Mouse (Mus musculus): Measurements from ENCODE around the gene Polg. TPM values are rescaled to one million over a fixed set of nuclear protein-coding genes. Genes with fewer than 3 reads are reported as not detected.
A peak's percentile ranks its signal among the peaks of the same experiment; 100 is the strongest.

Gene Polg
- total RNA-seq, 2 experiments from 2014 or later: 35.2 to 38.4 TPM

DNA sequence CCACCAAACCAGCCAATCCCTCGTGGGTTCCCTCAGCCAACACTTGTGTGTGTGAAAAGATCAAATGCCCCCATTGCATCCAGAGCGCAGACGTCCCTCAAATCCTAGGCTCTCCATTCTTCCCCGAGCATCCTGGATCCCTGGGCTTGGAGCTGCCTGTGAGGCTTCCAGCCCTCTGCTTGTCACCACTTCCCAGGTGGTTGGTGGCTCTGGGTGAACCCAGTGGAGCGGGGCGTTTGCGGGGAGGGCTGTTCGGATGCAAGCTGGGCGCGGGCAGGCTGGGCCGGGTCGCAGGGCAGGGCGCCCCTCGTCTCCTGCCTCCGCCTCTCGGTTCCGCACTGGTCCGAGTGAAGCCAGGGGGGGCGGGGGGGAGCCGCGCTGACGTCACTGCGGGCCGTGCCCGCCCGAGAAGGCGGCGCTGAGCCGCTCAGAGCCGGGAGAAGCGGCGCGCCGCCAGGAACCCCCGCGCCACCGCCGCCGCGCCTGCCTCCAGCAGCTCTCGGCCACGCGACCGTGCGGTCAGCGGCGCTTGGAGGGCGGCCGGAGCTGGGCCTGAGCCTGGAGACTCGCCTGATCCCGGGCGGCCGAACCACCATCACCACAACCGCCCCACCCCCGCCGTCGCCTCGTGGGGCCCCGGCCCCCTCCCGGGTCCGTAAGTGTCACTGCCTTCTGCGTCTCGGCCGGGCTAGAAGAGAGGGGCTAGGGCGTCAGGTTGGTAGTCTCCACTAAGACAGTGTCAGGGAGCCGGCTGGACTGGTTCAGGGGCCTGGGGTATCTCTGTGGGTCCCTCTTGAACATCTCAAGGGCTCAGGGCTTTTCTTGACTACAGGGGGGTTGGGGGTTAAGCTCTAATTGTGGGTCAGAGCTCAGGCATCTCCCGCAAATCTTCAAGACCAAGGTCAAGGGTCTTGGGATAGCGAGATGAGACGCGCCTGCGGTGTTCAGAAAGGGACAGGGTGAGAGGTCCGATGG is 33.7 kb upstream of the Polg start:
- DNase-seq: no peak
- H3K27ac ChIP-seq: no peak overlapping the region
- intact Hi-C loops (cut with DNase I): loop anchor here (10.0 kb wide), 1 partner anchor 225 kb away; no protein-coding TSS in a partner anchor
- H3K4me3 ChIP-seq: peak overlapping the region; percentile 52
- TF ChIP-seq CTCF (IDR thresholded peaks at IDR 0.05): no peak

DNA sequence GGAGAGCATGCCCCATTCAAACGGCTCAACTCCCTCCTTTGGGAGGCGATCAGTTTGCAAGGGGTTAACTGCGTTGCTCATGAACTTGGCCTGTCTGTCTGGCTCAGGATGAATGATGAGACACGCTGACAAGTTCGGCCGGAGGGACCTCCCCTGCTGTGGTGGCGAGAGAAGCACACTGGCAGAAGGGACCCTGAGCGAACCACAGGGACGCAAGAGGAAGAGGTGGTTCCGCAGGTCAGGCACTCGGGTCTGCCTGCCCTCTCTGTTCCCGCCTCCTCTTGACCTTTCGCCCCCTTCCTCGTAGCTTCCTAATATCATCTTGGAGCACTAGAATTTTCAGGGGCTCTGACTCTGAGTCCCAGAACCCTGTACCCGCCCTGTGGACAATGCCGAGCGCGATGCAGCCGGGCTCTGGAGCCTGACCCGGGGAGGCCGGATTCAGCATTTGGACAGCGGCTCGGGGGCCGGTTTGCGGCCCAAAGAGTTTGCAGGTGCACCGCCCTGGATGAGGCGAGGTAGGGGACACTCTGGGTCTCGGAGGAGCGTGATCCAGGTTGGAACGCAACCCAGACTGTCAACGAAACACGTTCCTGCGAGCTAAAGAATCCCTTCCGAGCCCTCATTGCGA is 32.9 kb upstream of the Polg start:
- no peak for TF ChIP-seq CTCF (IDR thresholded peaks at IDR 0.05)

DNA sequence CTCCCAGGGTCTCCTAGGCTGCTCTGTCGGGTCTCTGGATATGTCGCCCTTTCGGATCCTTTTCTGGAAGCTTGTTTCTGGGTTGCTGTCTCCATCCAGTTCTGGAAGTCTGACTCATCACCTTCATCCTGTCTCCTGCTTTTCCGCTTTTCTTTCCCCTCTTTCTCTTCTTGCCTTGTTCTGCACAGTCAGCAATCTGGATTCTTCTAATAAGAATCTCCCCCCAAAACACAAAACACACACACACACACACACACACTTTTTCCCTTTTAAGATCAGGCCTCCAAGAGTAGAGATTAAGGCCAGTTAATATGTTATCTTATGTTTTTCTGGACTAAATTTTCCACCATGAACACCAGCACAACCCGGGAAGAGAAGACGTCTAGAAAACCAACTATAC is 32.2 kb upstream of the Polg start:
- Histone ChIP-seq H3K4me3 (no peak overlapping the region), H3K27ac (no peak overlapping the region)
- intact Hi-C loops (cut with DNase I): loop anchor here (10.0 kb wide), 1 partner anchor 226 kb away; no protein-coding TSS in a partner anchor
- no peak for TF ChIP-seq CTCF (IDR thresholded peaks at IDR 0.05)
- DNase-seq: no peak

More for the DNA sequence above, 32.9 kb upstream of the Polg start:
- intact Hi-C loops (cut with DNase I): loop anchor here (10.0 kb wide), 1 partner anchor 226 kb away; no protein-coding TSS in a partner anchor
- Histone ChIP-seq H3K27ac (no peak overlapping the region), H3K4me3 (no peak overlapping the region)
- peak; percentile 53 for DNase-seq

DNA sequence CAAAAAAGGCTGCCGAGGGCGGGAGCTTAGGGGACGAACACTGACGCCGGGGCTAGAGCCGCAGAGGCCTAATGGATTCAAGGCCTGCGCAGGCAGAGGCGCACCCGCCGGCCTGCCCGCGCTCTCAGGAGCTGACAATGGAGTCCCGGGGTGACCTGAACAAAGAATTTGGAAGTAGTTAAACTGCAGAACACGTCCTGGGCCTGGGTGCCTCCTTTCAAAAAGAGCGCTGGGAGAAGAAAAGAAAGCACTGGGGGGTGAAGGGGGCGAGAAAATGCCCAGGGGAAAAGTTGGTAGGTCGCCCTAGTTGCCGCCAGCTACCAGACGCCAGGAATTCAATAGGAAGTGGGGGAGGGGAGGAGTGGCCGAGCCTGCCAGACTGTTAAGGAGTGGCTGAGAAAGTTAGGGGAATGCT is 31.5 kb upstream of the Polg start:
- no peak for DNase-seq
- intact Hi-C loops (cut with DNase I): loop anchor here (10.0 kb wide), 1 partner anchor 227 kb away; no protein-coding TSS in a partner anchor
- no peak overlapping the region for H3K4me3 ChIP-seq
- no peak for TF ChIP-seq CTCF (IDR thresholded peaks at IDR 0.05)
- no peak overlapping the region for H3K27ac ChIP-seq

DNA sequence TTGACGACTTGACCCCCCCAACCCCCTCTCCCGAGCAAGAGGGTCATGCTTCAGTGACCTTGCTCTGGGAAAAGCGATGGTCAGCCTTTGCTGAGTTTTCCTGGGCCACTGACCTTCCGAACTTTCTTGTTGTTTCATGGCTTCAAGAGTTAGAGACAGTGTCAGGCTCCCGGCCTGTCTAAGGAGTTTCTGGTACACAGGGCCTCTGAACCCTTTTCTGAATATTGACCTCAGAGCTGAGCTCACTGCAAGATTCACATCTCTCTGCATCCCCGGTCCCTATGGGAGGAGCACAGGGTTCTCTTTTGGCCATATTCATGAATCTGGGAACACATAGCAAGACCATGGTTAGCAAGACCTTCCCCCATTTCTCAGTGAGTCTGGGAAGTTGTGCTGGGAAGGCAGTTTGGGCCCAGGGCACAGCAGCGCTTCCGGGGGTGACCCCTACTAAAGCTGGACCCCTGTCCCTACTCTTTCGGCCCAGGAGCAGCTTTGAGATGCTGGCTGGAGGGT is 30.7 kb upstream of the Polg start:
- no peak for DNase-seq
- no peak for TF ChIP-seq CTCF (IDR thresholded peaks at IDR 0.05)
- Histone ChIP-seq H3K4me3 (no peak overlapping the region), H3K27ac (no peak overlapping the region)
- intact Hi-C loops (cut with DNase I): loop anchor here (1.0 to 10.0 kb wide), 2 partner anchors 98 to 228 kb away; no protein-coding TSS in a partner anchor

DNA sequence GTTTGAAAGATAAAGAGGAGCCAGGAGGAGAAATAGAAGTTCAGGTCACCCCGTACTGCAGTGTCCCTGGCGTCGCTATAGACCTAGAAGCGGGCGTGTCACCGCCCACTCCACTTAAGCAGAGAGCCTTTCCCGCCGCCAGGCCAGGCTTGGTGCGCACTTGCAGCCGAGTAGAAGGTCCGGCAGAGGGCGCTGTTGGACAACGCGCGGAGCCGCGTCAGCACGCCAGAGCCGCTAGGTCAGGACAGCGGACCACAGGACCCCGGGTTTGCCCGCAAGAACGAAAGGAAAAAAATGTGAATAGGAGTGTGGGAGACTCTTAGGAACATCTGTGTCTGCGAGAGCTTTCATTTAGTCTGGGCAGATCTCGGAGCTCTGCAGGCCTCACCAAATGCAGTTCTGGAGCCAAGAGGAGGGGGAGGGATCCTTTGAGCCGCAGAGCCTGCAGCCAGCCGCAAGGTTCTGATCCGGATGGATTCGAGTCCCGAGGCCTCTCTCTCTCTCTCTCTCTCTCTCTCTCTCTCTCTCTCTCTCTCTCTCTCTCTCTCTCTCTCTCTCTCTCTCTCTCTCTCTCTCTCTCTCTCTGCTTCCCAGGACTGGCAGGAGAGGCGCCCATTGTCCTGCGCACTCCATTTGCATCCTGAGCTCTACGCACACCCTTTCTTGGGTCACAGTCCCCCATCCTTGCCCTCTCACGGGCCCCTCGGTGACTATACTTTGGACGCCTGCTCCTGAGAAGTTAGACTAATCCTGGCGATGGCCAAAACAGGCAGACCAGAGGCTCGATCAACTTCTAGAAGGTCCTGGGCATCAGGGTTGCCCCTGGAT is 30.0 kb upstream of the Polg start:
- Histone ChIP-seq H3K27ac (no peak overlapping the region), H3K4me3 (peak overlapping the region; percentile 73)
- intact Hi-C loops (cut with DNase I): loop anchor here (1.0 to 10.0 kb wide), 2 partner anchors 99 to 229 kb away; no protein-coding TSS in a partner anchor
- peak; percentile 86 for DNase-seq
- peak; percentile 100 for TF ChIP-seq CTCF (IDR thresholded peaks at IDR 0.05)

DNA sequence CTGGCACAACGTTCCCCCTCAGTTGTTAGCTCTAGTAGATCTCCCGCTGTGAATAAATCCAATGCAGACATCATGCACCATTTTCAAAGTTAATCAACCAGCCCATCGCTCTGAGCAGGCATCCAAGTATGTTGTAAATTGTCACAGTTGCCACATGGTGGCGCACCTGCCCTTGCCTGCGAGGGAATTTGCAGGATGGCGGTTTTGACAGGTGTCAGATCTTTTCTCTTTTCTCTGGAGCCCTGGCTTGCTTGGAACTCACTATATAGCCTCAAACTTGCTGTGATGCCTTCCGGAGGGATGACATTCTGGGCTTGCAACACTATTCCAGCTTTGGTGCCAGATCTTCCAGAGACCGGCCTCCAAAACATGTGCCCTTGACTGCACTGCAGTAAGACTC is 27.8 kb upstream of the Polg start:
- intact Hi-C loops (cut with DNase I): loop anchor here (10.0 kb wide), 1 partner anchor 231 kb away; no protein-coding TSS in a partner anchor
- DNase-seq: peak; percentile 45
- H3K27ac ChIP-seq: no peak overlapping the region
- peak; percentile 75 for TF ChIP-seq CTCF (IDR thresholded peaks at IDR 0.05)
- no peak overlapping the region for H3K4me3 ChIP-seq

DNA sequence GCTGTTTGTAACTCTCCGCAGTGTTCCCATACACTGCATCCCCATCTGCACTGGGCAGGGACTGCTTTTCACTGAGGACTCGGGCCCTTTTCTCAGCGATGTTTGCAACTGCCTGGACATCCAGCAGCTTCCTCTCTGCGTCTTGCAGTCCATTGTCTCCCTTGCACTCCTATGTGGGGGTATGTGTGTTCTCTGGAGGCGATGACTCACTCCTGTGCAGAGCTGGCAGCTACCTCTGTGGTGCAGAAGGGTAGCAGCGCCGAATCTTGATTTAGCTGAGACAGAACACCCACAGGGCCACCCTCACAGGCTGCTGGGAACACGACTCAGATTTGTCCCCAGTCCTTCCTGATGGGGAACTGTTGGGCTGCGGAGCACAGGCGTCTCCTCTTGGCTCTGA is 20.4 kb upstream of the Polg start:
- no peak for TF ChIP-seq CTCF (IDR thresholded peaks at IDR 0.05)
- H3K4me3 ChIP-seq: no peak overlapping the region
- DNase-seq: no peak
- intact Hi-C loops (cut with DNase I): no loop called here
- H3K27ac ChIP-seq: no peak overlapping the region

DNA sequence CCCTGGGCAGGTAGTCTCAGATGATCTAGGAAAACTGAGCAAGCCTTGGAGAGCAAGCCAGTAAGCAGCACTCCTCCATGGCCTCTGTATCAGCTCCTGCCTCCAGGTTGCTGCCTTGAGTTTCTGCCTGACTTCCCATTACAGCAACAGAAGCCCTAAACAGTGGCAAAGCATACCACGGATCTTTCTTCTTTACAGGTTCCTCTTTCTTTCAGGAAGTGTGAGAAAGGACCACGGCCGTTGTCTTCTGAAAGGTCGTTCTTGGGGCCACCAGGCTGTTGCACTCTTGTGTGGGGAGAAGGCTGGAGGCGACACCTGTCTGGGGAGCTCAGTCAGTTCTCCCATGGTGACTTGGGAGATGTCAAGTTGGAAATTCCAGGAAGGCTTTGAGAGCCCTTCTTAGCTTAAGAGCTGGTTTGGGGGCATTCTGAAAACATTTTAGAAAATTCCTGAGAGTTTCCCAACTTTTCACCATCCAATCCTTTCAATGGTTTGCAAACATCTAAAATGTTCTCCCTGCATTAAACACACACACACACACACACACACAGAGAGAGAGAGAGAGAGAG is 8.8 kb upstream of the Polg start:
- no peak for TF ChIP-seq CTCF (IDR thresholded peaks at IDR 0.05)
- no peak for DNase-seq
- no peak overlapping the region for H3K27ac ChIP-seq
- H3K4me3 ChIP-seq: no peak overlapping the region
- intact Hi-C loops (cut with DNase I): no loop called here

DNA sequence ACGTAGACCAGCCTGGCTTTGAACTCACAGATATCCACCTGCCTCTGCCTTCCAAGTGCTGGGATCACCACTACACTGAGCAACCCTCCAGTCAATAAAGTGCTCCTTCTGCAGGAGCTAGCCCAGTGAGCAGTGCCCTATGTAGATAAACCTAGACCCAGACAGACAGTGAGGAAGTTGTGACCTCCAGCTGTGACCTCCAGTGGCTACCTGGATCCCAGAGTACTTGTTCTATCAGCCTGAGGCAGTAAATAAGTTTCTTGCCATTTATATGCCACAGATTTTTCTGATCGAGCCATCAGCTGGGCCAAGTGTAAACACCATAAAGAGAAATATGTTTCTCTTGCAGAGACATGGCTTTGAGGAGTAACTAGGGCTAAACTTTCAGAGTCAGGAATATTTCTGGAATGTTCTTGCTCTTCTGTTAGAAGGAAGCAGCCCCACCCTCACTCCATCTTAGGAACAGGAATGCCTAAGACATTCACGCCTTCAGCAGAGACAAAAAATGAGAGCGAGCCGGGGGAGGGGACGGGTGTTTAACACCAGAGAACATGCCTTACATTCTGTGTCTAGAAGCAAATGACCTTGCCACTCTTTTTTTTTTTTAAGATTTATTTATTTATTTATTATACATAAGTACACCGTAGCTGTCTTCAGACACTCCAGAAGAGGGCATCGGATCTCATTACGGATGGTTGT is 7.5 kb upstream of the Polg start:
- Histone ChIP-seq H3K27ac (no peak overlapping the region), H3K4me3 (no peak overlapping the region)
- intact Hi-C loops (cut with DNase I): no loop called here
- no peak for DNase-seq
- TF ChIP-seq CTCF (IDR thresholded peaks at IDR 0.05): no peak

DNA sequence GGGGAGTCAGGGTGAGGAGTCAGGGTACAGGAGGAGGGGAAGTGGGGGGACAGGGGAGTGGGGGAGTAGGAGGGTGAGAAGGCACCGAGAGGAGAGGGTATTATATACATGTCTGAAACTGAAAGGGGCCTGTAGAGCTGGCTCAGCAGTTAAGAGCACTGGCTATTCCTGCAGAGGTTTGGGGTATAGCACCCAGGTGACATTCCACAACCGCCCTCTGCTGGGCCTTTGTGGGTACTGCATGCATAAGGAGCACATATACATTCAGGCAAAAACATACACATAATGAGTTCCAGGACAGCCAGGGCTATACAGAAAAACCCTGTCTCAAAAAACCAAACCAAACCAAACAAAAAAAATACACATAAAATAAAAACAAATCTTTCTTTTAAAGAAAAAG is 6.6 kb upstream of the Polg start:
- no peak overlapping the region for H3K4me3 ChIP-seq
- DNase-seq: no peak
- TF ChIP-seq CTCF (IDR thresholded peaks at IDR 0.05): peak; percentile 30
- intact Hi-C loops (cut with DNase I): no loop called here
- no peak overlapping the region for H3K27ac ChIP-seq
